Mouse (Mus musculus): ENCODE measurements around the gene Ppp2r3d. TPM values are rescaled to one million over a fixed set of nuclear protein-coding genes. Genes with fewer than 3 reads are reported as not detected.

Ppp2r3d gene
- 212 and 220 TPM in 2 replicates for polyA plus RNA-seq (2012; rRNA removed)

GRCm38 (mm10) chr9:124476096-124476902 is at the start of gene Ppp2r3d:
Gene Ppp2r3d, minus strand, starts transcription at chr9:124476898.

GRCm38 (mm10) chr9:124493693-124494092 is 17.0 kb upstream of the Ppp2r3d start, which contains the start of gene Gm21836:
Gene Gm21836, minus strand, starts transcription at chr9:124493793.

Other genes with a start within 250 kb of the Ppp2r3d start
- 6.3 and 9.6 TPM in 2 replicates for gene 2010315B03Rik, start 164.2 kb downstream of the Ppp2r3d start, polyA plus RNA-seq (2012; rRNA removed)
- not detected in 2 replicates for gene Gm21836, start 16.9 kb upstream of the Ppp2r3d start, polyA plus RNA-seq (2012; rRNA removed)